Mouse (Mus musculus): ENCODE results near the gene Tcam1. TPM values are rescaled to one million over a fixed set of nuclear protein-coding genes. Genes with fewer than 3 reads are reported as not detected.
A peak's percentile ranks its signal among the peaks of the same experiment; 100 is the strongest.

Gene Tcam1
- polyA plus RNA-seq, 1 experiment from 2014 or later = 0.49 TPM

DNA sequence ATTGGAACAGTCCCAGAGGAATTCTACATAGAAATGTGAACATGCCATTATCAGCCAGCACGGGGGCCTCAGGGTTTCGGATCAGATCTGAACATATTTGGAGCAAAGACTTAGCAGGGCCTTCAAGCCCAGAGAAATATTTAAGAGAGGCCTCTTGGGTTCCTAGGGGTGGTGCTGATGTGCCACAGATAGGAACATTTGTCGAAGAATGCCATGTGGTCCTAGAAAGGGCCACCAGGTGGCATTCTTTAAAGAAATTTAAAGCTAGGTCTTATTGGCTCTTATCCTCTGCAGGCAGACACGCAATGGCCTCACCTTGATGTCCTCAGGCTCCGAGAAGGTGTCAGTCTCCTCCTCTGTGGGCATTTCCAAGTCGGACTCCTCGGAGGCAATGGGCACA is 53.2 kb downstream of the Tcam1 start:
- H3K27me3 ChIP-seq (ENCODE audit: insufficient read depth, low read length) = no peaks in the 10 kb centered on the region
- 49% methylated on average over 7 of the region's 7 CpGs for WGBS

DNA sequence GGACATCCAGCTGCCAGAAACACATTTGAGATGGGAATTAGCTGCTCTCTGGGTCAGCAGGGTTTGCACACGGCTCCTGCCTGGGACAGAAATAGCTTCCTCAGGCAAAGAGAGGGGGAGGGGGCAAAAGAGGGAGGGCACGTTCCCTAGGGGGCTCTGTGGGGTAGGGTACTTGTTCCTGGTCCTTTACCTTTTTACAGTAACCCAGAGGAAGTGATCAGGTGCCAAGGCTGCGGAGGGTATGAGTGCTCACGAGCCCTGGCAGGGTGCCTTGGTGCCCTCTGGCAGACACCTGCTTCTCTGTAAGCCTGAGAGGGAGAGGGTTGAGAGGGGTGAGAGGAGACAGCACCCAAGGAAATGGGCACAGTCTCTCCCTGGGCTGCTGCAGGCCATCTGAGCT is 56.0 kb downstream of the Tcam1 start:
- Histone ChIP-seq H3K4me3 (replicated peaks; ENCODE audit: low read depth, low read length) (no peak overlapping the region), H3K9me3 (replicated peaks; ENCODE audit: low read length) (no peaks in the 10 kb centered on the region), H3K27me3 (ENCODE audit: insufficient read depth, low read length) (no peaks in the 10 kb centered on the region), H3K4me2 (ENCODE audit: low read length) (no peak overlapping the region), H3K4me1 (replicated peaks; ENCODE audit: insufficient read depth, low read length) (0 out of 2 replicates have a peak, but pooled peaks cover 3% of the 10 kb centered on the region), H3K36me3 (ENCODE audit: insufficient read depth, low read length) (no peaks in the 10 kb centered on the region), H3K27ac (no peak overlapping the region), H3K9ac (ENCODE audit: low read depth, low read length) (no peak overlapping the region)
- 46% methylated on average over 4 of the region's 4 CpGs for WGBS
- ATAC-seq (replicated peaks; ENCODE audit: low FRiP score, low read depth) (no peak), DNase-seq (ENCODE audit: low spot score) (no peak)
- no peak for TF ChIP-seq CTCF (IDR thresholded peaks at IDR 0.05; ENCODE audit: low read depth)

More for the DNA sequence above, 53.2 kb downstream of the Tcam1 start:
- no peaks in the 10 kb centered on the region for H3K36me3 ChIP-seq (ENCODE audit: insufficient read depth, low read length)
- H3K9ac ChIP-seq (ENCODE audit: low read depth, low read length) = no peak overlapping the region
- ATAC-seq (replicated peaks; ENCODE audit: low FRiP score, low read depth) (no peak), DNase-seq (ENCODE audit: low spot score) (peak; percentile 85)
- H3K4me3 ChIP-seq (replicated peaks; ENCODE audit: low read depth, low read length) = no peak overlapping the region
- H3K27ac ChIP-seq = no peak overlapping the region
- no peaks in the 10 kb centered on the region for H3K9me3 ChIP-seq (replicated peaks; ENCODE audit: low read length)
- peak; percentile 79 for TF ChIP-seq CTCF (IDR thresholded peaks at IDR 0.05; ENCODE audit: low read depth)
- peaks cover 13% of the 10 kb centered on the region for H3K4me1 ChIP-seq (replicated peaks; ENCODE audit: insufficient read depth, low read length)
- H3K4me2 ChIP-seq (ENCODE audit: low read length) = no peak overlapping the region

DNA sequence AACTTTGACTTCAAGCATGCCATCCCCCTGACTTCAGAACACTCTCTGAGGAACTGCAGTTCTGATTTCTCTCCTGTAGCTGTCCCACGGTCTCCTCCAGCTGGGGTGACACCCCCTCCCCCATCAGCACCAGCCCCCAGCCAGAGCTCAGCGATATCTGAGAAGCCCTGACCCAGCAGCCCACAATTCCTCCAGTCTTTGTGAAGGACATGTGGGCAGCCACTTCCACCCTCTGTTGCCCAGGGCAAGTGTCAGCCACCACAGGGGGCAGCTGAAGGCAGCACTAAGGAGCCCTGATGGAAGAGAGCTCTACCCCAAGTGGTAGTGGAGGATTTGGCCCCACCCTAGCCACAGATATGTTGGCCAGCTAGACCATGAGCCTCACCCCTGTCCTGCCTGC is 57.6 kb downstream of the Tcam1 start:
- H3K27ac ChIP-seq = no peak overlapping the region
- no peaks in the 10 kb centered on the region for H3K27me3 ChIP-seq (ENCODE audit: insufficient read depth, low read length)
- no peak for TF ChIP-seq CTCF (IDR thresholded peaks at IDR 0.05; ENCODE audit: low read depth)
- H3K4me1 ChIP-seq (replicated peaks; ENCODE audit: insufficient read depth, low read length) = 0 out of 2 replicates have a peak, but pooled peaks cover 3% of the 10 kb centered on the region
- H3K36me3 ChIP-seq (ENCODE audit: insufficient read depth, low read length) = no peaks in the 10 kb centered on the region
- H3K4me2 ChIP-seq (ENCODE audit: low read length) = no peak overlapping the region
- no peak overlapping the region for H3K4me3 ChIP-seq (replicated peaks; ENCODE audit: low read depth, low read length)
- H3K9me3 ChIP-seq (replicated peaks; ENCODE audit: low read length) = no peaks in the 10 kb centered on the region
- ATAC-seq (replicated peaks; ENCODE audit: low FRiP score, low read depth) (peak; percentile 50), DNase-seq (ENCODE audit: low spot score) (peak; percentile 66)
- no peak overlapping the region for H3K9ac ChIP-seq (ENCODE audit: low read depth, low read length)
- WGBS = 12% methylated on average over 2 of the region's 2 CpGs

DNA sequence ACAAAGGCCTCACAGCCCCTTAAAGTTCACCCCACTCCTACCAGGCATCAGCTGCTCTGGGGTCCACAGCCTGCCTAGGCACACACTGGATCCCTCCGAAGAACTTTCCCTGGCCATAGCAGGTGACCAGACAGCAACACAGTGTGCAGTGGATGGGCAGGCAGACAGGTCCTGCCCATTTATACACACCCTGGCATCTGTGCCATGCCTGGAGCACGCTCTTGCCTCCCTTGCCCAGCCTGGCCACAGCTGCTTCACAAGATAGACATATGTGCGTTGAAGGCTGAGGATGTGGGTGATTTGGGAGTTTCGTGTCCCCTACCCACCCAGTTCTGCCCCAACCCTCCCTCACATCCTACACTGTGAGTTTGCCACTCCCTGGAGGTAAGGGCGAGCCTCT is 61.6 kb downstream of the Tcam1 start:
- ATAC-seq (replicated peaks; ENCODE audit: low FRiP score, low read depth) = no peak
- Histone ChIP-seq H3K4me3 (replicated peaks; ENCODE audit: low read depth, low read length) (no peak overlapping the region), H3K27ac (no peak overlapping the region), H3K9ac (ENCODE audit: low read depth, low read length) (no peak overlapping the region), H3K4me2 (ENCODE audit: low read length) (no peak overlapping the region), H3K27me3 (ENCODE audit: insufficient read depth, low read length) (no peaks in the 10 kb centered on the region), H3K9me3 (replicated peaks; ENCODE audit: low read length) (no peaks in the 10 kb centered on the region), H3K36me3 (ENCODE audit: insufficient read depth, low read length) (no peaks in the 10 kb centered on the region), H3K4me1 (replicated peaks; ENCODE audit: insufficient read depth, low read length) (no peaks in the 10 kb centered on the region)
- no peak for TF ChIP-seq CTCF (IDR thresholded peaks at IDR 0.05; ENCODE audit: low read depth)
- no peak for DNase-seq (ENCODE audit: low spot score)
- WGBS = 77% methylated on average over 5 of the region's 5 CpGs

Other genes starting within 250 kb of the Tcam1 start
- gene Dcaf7, start 239.8 kb upstream of the Tcam1 start, polyA plus RNA-seq (2015; fragmentation: Nextera tagmentation; extraction: Ambion mirVana) = 41.0 and 43.1 TPM in 2 replicates
- 10.5 and 10.8 TPM in 2 replicates for gene Taco1, start 210.6 kb upstream of the Tcam1 start, polyA plus RNA-seq (2015; fragmentation: Nextera tagmentation; extraction: Ambion mirVana)
- gene Map3k3, start 192.1 kb upstream of the Tcam1 start, polyA plus RNA-seq (2015; fragmentation: Nextera tagmentation; extraction: Ambion mirVana) = 20.0 and 20.5 TPM in 2 replicates
- not detected in 2 replicates for gene Gm10840, start 115.8 kb upstream of the Tcam1 start, polyA plus RNA-seq (2015; fragmentation: Nextera tagmentation; extraction: Ambion mirVana)
- gene Limd2, start 115.8 kb upstream of the Tcam1 start, polyA plus RNA-seq (2015; fragmentation: Nextera tagmentation; extraction: Ambion mirVana) = 132 and 140 TPM in 2 replicates
- gene Strada, start 74.5 kb upstream of the Tcam1 start, polyA plus RNA-seq (2015; fragmentation: Nextera tagmentation; extraction: Ambion mirVana) = 19.9 and 21.6 TPM in 2 replicates
- 81.1 and 88.0 TPM in 2 replicates for gene Ccdc47, start 60.3 kb upstream of the Tcam1 start, polyA plus RNA-seq (2015; fragmentation: Nextera tagmentation; extraction: Ambion mirVana)
- gene Ddx42, start 59.7 kb upstream of the Tcam1 start, polyA plus RNA-seq (2015; fragmentation: Nextera tagmentation; extraction: Ambion mirVana) = 48.6 and 52.1 TPM in 2 replicates
- gene Ftsj3, start 20.6 kb upstream of the Tcam1 start, polyA plus RNA-seq (2015; fragmentation: Nextera tagmentation; extraction: Ambion mirVana) = 40.6 and 45.1 TPM in 2 replicates
- 223 and 251 TPM in 2 replicates for gene Psmc5, start 20.5 kb upstream of the Tcam1 start, polyA plus RNA-seq (2015; fragmentation: Nextera tagmentation; extraction: Ambion mirVana)
- 42.7 and 44.6 TPM in 2 replicates for gene Smarcd2, start 3.7 kb upstream of the Tcam1 start, polyA plus RNA-seq (2015; fragmentation: Nextera tagmentation; extraction: Ambion mirVana)
- not detected in 2 replicates for gene Gh, start 25.2 kb downstream of the Tcam1 start, polyA plus RNA-seq (2015; fragmentation: Nextera tagmentation; extraction: Ambion mirVana)
- 7.7 and 7.8 TPM in 2 replicates for gene Cd79b, start 38.1 kb downstream of the Tcam1 start, polyA plus RNA-seq (2015; fragmentation: Nextera tagmentation; extraction: Ambion mirVana)
- 0.22 and 0.37 TPM in 2 replicates for gene Scn4a, start 76.6 kb downstream of the Tcam1 start, polyA plus RNA-seq (2015; fragmentation: Nextera tagmentation; extraction: Ambion mirVana)
- 0.15 and 0.24 TPM in 2 replicates for gene Prr29, start 88.8 kb downstream of the Tcam1 start, polyA plus RNA-seq (2015; fragmentation: Nextera tagmentation; extraction: Ambion mirVana)
- gene Icam2, start 111.4 kb downstream of the Tcam1 start, polyA plus RNA-seq (2015; fragmentation: Nextera tagmentation; extraction: Ambion mirVana) = 62.5 and 63.3 TPM in 2 replicates
- gene Ern1, start 211.2 kb downstream of the Tcam1 start, polyA plus RNA-seq (2015; fragmentation: Nextera tagmentation; extraction: Ambion mirVana) = 3.3 and 3.5 TPM in 2 replicates

All from kidney, postnatal 0 days (tissue).